Mouse (Mus musculus): ENCODE results near the gene Adrm1.

The Adrm1 gene

DNA sequence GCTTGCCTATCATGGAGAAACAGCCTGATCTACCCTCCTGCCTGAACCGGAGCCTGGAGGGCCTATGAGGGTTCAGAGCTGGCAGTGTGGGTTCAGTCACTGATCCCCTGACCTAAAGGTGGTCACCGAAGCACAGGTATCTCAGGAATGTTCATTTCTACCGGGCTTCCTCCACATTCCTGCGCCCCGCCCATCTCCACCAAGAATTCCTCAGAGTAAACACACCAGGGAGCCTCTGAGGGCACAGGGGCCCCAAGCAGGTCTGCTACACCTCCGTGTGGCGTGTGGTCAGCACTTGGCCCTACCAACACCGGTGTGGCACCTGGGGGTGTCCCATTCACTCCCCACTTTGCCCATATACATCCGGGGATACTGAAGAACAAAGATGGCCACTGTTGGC is 48.9 kb downstream of the Adrm1 start:
- DNase-seq: no peak

DNA sequence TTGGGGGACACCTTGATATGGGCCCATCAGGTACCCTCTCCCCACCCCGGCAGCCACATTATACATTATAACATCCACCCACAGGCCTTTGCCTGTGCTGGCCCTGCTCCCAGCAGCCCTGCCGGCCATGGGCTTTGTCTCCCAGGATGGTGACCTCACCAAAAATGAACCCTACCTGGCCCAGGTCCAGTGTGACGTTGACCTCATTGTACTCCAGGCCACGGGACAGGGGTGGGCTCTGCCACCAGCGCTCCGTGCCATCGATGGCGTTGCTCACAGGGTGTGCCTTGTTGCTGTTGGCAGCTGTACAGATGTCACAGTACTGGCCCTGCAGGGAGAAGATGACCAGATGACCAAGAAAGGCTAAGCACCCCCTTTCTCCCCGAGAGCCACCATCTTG is 49.8 kb downstream of the Adrm1 start:
- no peak for DNase-seq

DNA sequence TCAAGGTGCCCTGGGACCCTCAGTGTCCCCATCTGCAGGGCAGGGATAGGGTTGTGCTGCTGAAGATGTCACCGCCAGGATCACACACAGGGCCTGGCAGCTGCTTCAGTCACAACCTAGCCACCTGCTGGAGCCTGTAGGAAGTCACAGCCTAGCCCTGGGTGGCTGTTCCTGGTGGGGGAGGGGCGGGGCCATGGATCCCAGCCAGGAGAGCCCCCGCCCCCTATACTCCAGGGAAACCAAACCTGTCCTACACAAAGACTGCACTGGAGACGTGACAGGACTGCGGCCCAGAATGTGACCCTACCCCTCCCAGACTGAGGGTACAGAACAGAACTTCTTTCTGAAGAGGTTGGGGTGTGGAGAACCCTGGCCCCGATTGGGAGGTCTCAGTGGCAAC is 51.0 kb downstream of the Adrm1 start:
- DNase-seq: no peak

DNA sequence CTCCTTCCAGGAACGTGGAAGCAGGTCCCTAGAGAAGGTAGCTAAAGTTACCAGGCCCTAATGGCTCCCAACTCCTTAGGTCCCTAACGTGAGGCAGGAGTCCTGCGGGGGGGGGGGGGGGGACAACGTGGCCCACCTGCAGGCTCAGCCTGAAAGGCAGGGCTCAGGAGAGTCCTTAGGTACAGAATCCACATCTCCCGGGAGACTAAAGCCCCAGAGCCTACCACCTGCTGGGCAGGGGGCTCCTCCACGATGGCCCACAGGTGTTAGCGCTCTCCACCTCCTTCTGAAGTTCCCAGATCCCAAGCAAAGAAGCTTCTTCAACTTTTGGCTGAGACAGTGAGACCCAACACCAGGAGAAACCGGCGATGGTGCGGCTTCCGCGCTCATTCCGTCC is 53.4 kb downstream of the Adrm1 start:
- DNase-seq: no peak

DNA sequence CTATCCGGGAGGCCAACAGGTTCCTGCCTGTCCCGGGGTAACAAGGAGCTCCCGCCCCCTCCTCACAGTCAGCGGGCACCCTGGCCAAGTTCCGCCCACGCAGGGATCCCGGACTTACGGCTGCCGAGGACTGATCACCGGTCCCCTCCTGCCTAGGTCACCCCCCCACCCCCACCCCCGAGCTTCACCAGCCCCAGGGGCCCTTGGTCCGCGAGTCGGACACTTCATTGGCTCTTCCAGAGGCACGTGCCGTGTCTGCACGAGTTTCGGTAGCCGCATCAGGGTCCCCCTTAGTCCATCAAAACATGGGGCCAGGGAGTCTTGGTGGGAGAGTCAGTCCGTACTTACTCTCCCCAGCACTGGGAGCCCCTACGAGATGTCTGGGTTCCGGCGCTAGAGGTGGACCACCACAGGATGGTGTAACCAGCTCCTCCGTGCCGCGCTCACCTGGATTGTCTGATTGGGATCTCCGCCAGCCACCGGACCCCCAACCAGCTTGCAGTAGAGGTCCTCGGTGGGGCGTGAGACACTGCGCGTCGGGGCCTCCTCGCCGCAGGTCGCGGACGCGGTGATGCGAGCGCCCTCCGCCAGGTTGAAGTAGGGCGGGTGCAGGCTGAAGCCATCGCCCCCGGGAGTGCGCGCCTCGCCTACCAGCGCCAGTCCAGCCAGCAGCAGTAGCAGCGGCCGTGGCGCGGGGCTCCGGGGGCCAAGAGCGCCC is 53.9 kb downstream of the Adrm1 start:
- no peak for DNase-seq

Data from spleen, adult 18-20 months (tissue).